Mouse (Mus musculus) neural tube, embryonic 15.5 days (tissue): ENCODE measurements at regions not wholly inside any gene's neighbourhood (a gene's known extent, or its start where the extent isn't known, plus 50 kb on each side); places are given as distances from the start of the nearest gene placed in this dataset. TPM values are rescaled to one million over a fixed set of nuclear protein-coding genes. Genes with fewer than 3 reads are reported as not detected.

Experiments used
- ATAC-seq: fragments of 200-750 bp; cut with Nextera tagmentation; 2 replicates; pipeline ENCODE4 v1.8.0; 2017; ENCODE audit warnings: mild to moderate bottlenecking, moderate TSS enrichment, moderate library complexity; ENCODE audit not compliant: low FRiP score
- H3K27ac ChIP-seq: fragments of 300-500 bp; sonication (generic); replicated peaks from 2 replicates; pipeline ENCODE4 v1.5.1; 2015; ENCODE audit warnings: mild to moderate bottlenecking, inconsistent platforms
- H3K27me3 ChIP-seq: fragments of 300-500 bp; sonication (generic); replicated peaks from 2 replicates; pipeline ENCODE4 v1.6.1; 2015; ENCODE audit warnings: inconsistent platforms
- H3K36me3 ChIP-seq: fragments of 300-500 bp; sonication (generic); 2 replicates; pipeline ENCODE4 v1.6.1; 2015; ENCODE audit warnings: inconsistent platforms
- H3K4me1 ChIP-seq: fragments of 300-500 bp; sonication (generic); 2 replicates; pipeline ENCODE4 v1.6.1; 2015; ENCODE audit warnings: inconsistent platforms
- H3K4me2 ChIP-seq: fragments of 300-500 bp; sonication (generic); 2 replicates; pipeline ENCODE4 v1.6.1; 2015; ENCODE audit warnings: inconsistent platforms, mild to moderate bottlenecking, moderate library complexity
- H3K4me3 ChIP-seq: fragments of 300-500 bp; sonication (generic); replicated peaks from 2 replicates; pipeline ENCODE4 v1.5.1; 2015; ENCODE audit warnings: mild to moderate bottlenecking, inconsistent platforms
- H3K9ac ChIP-seq: fragments of 300-500 bp; sonication (generic); replicated peaks from 2 replicates; pipeline ENCODE4 v1.6.1; 2015; ENCODE audit warnings: mild to moderate bottlenecking, inconsistent platforms
- H3K9me3 ChIP-seq: fragments of 300-500 bp; sonication (generic); replicated peaks from 2 replicates; pipeline ENCODE4 v1.6.1; 2016; ENCODE audit warnings: inconsistent platforms
- WGBS: fragments of 180-500 bp; shearing (Covaris S2); methylation state at CpG from one replicate; pipeline ENCODE4 v1.1.7; 2015; ENCODE audit warnings: mixed read lengths; 5-methylcytosine and 5-hydroxymethylcytosine counted together
- microRNA-seq: library from miRNA; unstranded; fragments of <30 nt; microRNA quantifications from one replicate; pipeline ENCODE4, GENCODE M21; 2017

DNA sequence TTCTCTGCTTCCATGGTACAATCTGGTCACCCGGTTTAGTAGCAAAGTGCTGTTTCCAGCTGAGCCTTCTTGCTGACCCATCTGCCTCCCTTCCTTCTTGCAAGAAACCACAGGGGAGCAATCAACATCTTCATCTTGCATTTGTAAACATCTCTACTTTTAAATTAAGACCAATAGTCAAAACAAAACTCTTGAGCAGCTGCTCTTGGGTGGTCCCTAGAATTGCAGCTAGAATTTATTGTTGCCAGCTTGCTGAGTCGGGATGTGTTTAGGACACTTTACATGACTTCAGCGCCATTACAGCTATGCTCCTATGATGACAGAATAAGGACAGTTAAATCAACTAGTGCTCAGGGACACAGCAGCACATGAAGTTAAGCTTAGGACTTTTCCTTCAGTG lies 62.4 kb upstream of the Ankrd50 start:
- H3K9me3 ChIP-seq: no peaks in the 10 kb centered on the region
- no peaks in the 10 kb centered on the region for H3K4me1 ChIP-seq
- WGBS: 49% methylated on average over 3 of the region's 3 CpGs
- no peak overlapping the region for H3K4me3 ChIP-seq
- ATAC-seq: no peak
- H3K9ac ChIP-seq: no peak overlapping the region
- no peak overlapping the region for H3K4me2 ChIP-seq
- H3K27me3 ChIP-seq: no peaks in the 10 kb centered on the region
- H3K36me3 ChIP-seq: no peaks in the 10 kb centered on the region
- H3K27ac ChIP-seq: no peak overlapping the region

- Histone ChIP-seq H3K4me3 (no peak overlapping the region), H3K36me3 (no peaks in the 10 kb centered on the region), H3K27ac (no peak overlapping the region), H3K9ac (no peak overlapping the region), H3K9me3 (no peaks in the 10 kb centered on the region), H3K4me2 (no peak overlapping the region), H3K27me3 (no peaks in the 10 kb centered on the region), H3K4me1 (no peaks in the 10 kb centered on the region)
- WGBS: 90% methylated on average over 3 of the region's 3 CpGs
- no peak for ATAC-seq
These were observed 60.9 kb upstream of the Ankrd50 start for GRCm38 (mm10) chr3:38545501-38545896.

- H3K36me3 ChIP-seq: no peaks in the 10 kb centered on the region
- no peak overlapping the region for H3K27ac ChIP-seq
- H3K4me1 ChIP-seq: no peaks in the 10 kb centered on the region
- H3K4me3 ChIP-seq: no peak overlapping the region
- H3K9me3 ChIP-seq: no peaks in the 10 kb centered on the region
- H3K4me2 ChIP-seq: no peak overlapping the region
- H3K27me3 ChIP-seq: no peaks in the 10 kb centered on the region
- ATAC-seq: no peak
- 89% methylated on average over 4 of the region's 4 CpGs for WGBS
- no peak overlapping the region for H3K9ac ChIP-seq
These were observed 60.3 kb upstream of the Ankrd50 start for GRCm38 (mm10) chr3:38544718-38545500.

DNA sequence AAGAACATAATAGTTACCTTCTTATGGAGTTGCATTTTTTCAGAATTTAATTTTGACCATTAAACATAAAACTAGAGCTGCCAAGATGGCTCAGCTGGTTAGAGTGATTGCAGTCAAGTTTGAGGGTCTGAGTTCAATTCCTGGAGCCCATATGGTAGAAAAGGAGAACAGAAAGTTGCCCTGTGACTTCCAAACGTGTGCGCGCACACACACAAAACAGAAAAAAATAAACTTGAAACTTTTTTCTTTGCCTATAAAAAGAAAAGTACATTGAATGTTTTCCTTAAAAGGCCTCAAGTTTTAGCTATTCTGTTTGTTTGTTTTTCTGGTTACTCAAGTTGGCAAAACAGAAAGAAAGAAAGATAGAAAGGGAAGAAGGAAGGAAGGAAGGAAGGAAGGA lies 59.2 kb upstream of the Ankrd50 start:
- 98% methylated on average over 3 of the region's 3 CpGs for WGBS
- Histone ChIP-seq H3K36me3 (no peaks in the 10 kb centered on the region), H3K4me2 (no peak overlapping the region), H3K27ac (no peak overlapping the region), H3K4me1 (no peaks in the 10 kb centered on the region), H3K9me3 (no peaks in the 10 kb centered on the region), H3K4me3 (no peak overlapping the region), H3K9ac (no peak overlapping the region), H3K27me3 (no peaks in the 10 kb centered on the region)
- no peak for ATAC-seq

DNA sequence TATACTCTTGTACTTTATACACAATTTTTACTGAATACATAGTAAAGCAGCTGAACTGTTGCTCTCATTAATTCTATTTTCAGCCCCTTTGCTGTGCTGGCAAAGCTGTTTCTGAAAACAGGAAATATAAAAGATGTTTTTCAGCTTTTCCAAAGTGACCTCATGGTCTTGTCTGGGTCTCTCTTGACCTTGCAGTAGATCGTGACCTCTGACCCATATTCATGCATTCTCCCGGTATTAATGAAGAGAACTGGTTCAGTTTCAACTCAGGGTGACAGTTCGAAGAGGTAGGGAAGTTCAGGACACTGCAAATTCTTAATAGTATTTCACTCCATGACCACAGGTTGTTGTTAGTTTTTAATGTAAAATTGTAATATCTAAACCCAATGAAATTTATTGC lies 56.7 kb upstream of the Ankrd50 start:
- H3K4me1 ChIP-seq: no peaks in the 10 kb centered on the region
- no peak overlapping the region for H3K9ac ChIP-seq
- no peaks in the 10 kb centered on the region for H3K9me3 ChIP-seq
- no peak overlapping the region for H3K4me2 ChIP-seq
- no peak overlapping the region for H3K4me3 ChIP-seq
- no peak overlapping the region for H3K27ac ChIP-seq
- WGBS: 86% methylated on average over 3 of the region's 3 CpGs
- ATAC-seq: no peak
- H3K27me3 ChIP-seq: no peaks in the 10 kb centered on the region
- H3K36me3 ChIP-seq: no peaks in the 10 kb centered on the region

- no peaks in the 10 kb centered on the region for H3K27me3 ChIP-seq
- H3K27ac ChIP-seq: no peak overlapping the region
- H3K9ac ChIP-seq: no peak overlapping the region
- no peak overlapping the region for H3K4me3 ChIP-seq
- no peak overlapping the region for H3K4me2 ChIP-seq
- H3K36me3 ChIP-seq: no peaks in the 10 kb centered on the region
- no peaks in the 10 kb centered on the region for H3K4me1 ChIP-seq
- no peak for ATAC-seq
- no peaks in the 10 kb centered on the region for H3K9me3 ChIP-seq
- 80% methylated on average over 2 of the region's 2 CpGs for WGBS
These were observed 53.7 kb upstream of the Ankrd50 start for GRCm38 (mm10) chr3:38538309-38538708.

- H3K4me3 ChIP-seq: no peak overlapping the region
- no peak overlapping the region for H3K9ac ChIP-seq
- ATAC-seq: no peak
- no peaks in the 10 kb centered on the region for H3K4me1 ChIP-seq
- no peak overlapping the region for H3K27ac ChIP-seq
- H3K36me3 ChIP-seq: no peaks in the 10 kb centered on the region
- H3K9me3 ChIP-seq: no peaks in the 10 kb centered on the region
- H3K4me2 ChIP-seq: no peak overlapping the region
- H3K27me3 ChIP-seq: no peaks in the 10 kb centered on the region
These were observed 53.1 kb upstream of the Ankrd50 start for GRCm38 (mm10) chr3:38537770-38538169.

Small RNA genes in the stretch of these regions (microRNA-seq; reads per million reads assigned to microRNA genes)
- gene Gm24462: not detected
